Mouse (Mus musculus) large intestine, adult 2 months (tissue): ENCODE results near the gene Sdhc. TPM values are rescaled to one million over a fixed set of nuclear protein-coding genes. Genes with fewer than 3 reads are reported as not detected.
A peak's percentile ranks its signal among the peaks of the same experiment; 100 is the strongest.
"Not testable (repeated sequence)": the region's sequence is repeated elsewhere in the genome, so short reads cannot be mapped to it uniquely, and the experiment has no call there.

Experiments
- DNase-seq: peaks from one replicate; pipeline ENCODE4 v3.0.0-alpha.2; 2012; ENCODE audit warnings: low read depth, low spot score
- WGBS: fragments of 180-500 bp; shearing (Covaris S2); methylation state at CpG from one replicate; pipeline ENCODE4 v1.1.7; 2018; 5-methylcytosine and 5-hydroxymethylcytosine counted together
- polyA plus RNA-seq: library from polyadenylated mRNA; depleted of rRNA; stranded (reverse); fragments of >200 nt; gene quantifications from 2 replicates; pipeline ENCODE4 v1.2.3, GENCODE M21; 2012

Sdhc gene
- polyA plus RNA-seq, 1 experiment = 308 TPM

GRCm38 (mm10) chr1:171171138-171171537, 20.7 kb upstream of the Sdhc start:
- DNase-seq = no peak
- WGBS = 35% methylated on average over 3 of the region's 3 CpGs

GRCm38 (mm10) chr1:171169913-171170312, 19.5 kb upstream of the Sdhc start:
- 30% methylated on average over 3 of the region's 3 CpGs for WGBS
- no peak for DNase-seq

GRCm38 (mm10) chr1:171168906-171169305, 18.5 kb upstream of the Sdhc start:
- WGBS = 60% methylated on average over 12 of the region's 12 CpGs
- DNase-seq = no peak

GRCm38 (mm10) chr1:171165629-171166345, 15.4 kb upstream of the Sdhc start:
- DNase-seq = no peak
- WGBS = 35% methylated on average over 5 of the region's 5 CpGs

- 40% methylated on average over 3 of the region's 3 CpGs for WGBS
- no peak for DNase-seq
These were observed 13.9 kb upstream of the Sdhc start for GRCm38 (mm10) chr1:171164258-171164657.

GRCm38 (mm10) chr1:171162526-171162925, 12.1 kb upstream of the Sdhc start:
- 62% methylated on average over 3 of the region's 3 CpGs for WGBS
- DNase-seq = no peak

GRCm38 (mm10) chr1:171159485-171159975, 9.1 kb upstream of the Sdhc start:
- 11% methylated on average over 15 of the region's 15 CpGs for WGBS
- DNase-seq = no peak

GRCm38 (mm10) chr1:171157965-171158364, 7.6 kb upstream of the Sdhc start:
- DNase-seq = no peak

- DNase-seq = no peak
- WGBS = 49% methylated on average over 3 of the region's 3 CpGs
These were observed 6.2 kb upstream of the Sdhc start for GRCm38 (mm10) chr1:171156644-171157043.

GRCm38 (mm10) chr1:171151966-171152365, 1.6 kb upstream of the Sdhc start:
- 74% methylated on average over 4 of the region's 4 CpGs for WGBS
- DNase-seq = no peak

GRCm38 (mm10) chr1:171150838-171151391, 512 bp upstream of the Sdhc start:
- WGBS = 6% methylated on average over 18 of the region's 18 CpGs
- no peak for DNase-seq

- 56% methylated on average over 11 of the region's 11 CpGs for WGBS
- DNase-seq = not testable (repeated sequence)
These were observed 7.4 kb downstream of the Sdhc start for GRCm38 (mm10) chr1:171142981-171143380.

GRCm38 (mm10) chr1:171137486-171138155, 12.8 kb downstream of the Sdhc start:
- WGBS = 90% methylated on average over 8 of the region's 8 CpGs
- DNase-seq = not testable (repeated sequence)

- WGBS = 100% methylated on average over 2 of the region's 2 CpGs
- DNase-seq = no peak
These were observed 14.8 kb downstream of the Sdhc start for GRCm38 (mm10) chr1:171135600-171135999.

GRCm38 (mm10) chr1:171130971-171131370, 19.4 kb downstream of the Sdhc start:
- WGBS = 51% methylated on average over 1 of the region's 1 CpGs
- no peak for DNase-seq

GRCm38 (mm10) chr1:171129251-171129650, 21.2 kb downstream of the Sdhc start:
- WGBS = 71% methylated on average over 7 of the region's 7 CpGs
- no peak for DNase-seq

GRCm38 (mm10) chr1:171124398-171124797, 26.0 kb downstream of the Sdhc start:
- no peak for DNase-seq
- WGBS = 69% methylated on average over 5 of the region's 5 CpGs

- 6% methylated on average over 7 of the region's 7 CpGs for WGBS
- peak; percentile 57 for DNase-seq
These were observed 27.5 kb downstream of the Sdhc start for GRCm38 (mm10) chr1:171122932-171123331.

GRCm38 (mm10) chr1:171121839-171122238, 28.6 kb downstream of the Sdhc start:
- 58% methylated on average over 5 of the region's 5 CpGs for WGBS
- no peak for DNase-seq

- DNase-seq = no peak
- WGBS = 71% methylated on average over 3 of the region's 3 CpGs
These were observed 29.5 kb downstream of the Sdhc start for GRCm38 (mm10) chr1:171120893-171121292.

GRCm38 (mm10) chr1:171119405-171119804, 31.0 kb downstream of the Sdhc start:
- WGBS = 84% methylated on average over 14 of the region's 14 CpGs
- DNase-seq = no peak
